Mouse (Mus musculus): Measurements from ENCODE around the gene Gm1043.

Gm1043 gene

GRCm38 (mm10) chr5:37085241-37085640 is at the start of gene Gm1043:
TSS of gene Gm1043 (plus strand) at chr5:37085370.
- no peak for ATAC-seq (ENCODE audit: insufficient number of reproducible peaks, low FRiP score, low TSS enrichment)

- ATAC-seq (ENCODE audit: insufficient number of reproducible peaks, low FRiP score, low TSS enrichment), result no peak
Measured at GRCm38 (mm10) chr5:37035896-37036295, 49.3 kb upstream of the Gm1043 start.

GRCm38 (mm10) chr5:37036884-37037283 is 48.3 kb upstream of the Gm1043 start:
- no peak for ATAC-seq (ENCODE audit: insufficient number of reproducible peaks, low FRiP score, low TSS enrichment)

- ATAC-seq (ENCODE audit: insufficient number of reproducible peaks, low FRiP score, low TSS enrichment), result no peak
Measured at GRCm38 (mm10) chr5:37039908-37040307, 45.3 kb upstream of the Gm1043 start.

- ATAC-seq (ENCODE audit: insufficient number of reproducible peaks, low FRiP score, low TSS enrichment), result no peak
Measured at GRCm38 (mm10) chr5:37040711-37041110, 44.5 kb upstream of the Gm1043 start.

GRCm38 (mm10) chr5:37041651-37042050 is 43.5 kb upstream of the Gm1043 start:
- ATAC-seq (ENCODE audit: insufficient number of reproducible peaks, low FRiP score, low TSS enrichment), result no peak

GRCm38 (mm10) chr5:37042934-37043333 is 42.2 kb upstream of the Gm1043 start:
- no peak for ATAC-seq (ENCODE audit: insufficient number of reproducible peaks, low FRiP score, low TSS enrichment)

GRCm38 (mm10) chr5:37044793-37045192 is 40.4 kb upstream of the Gm1043 start:
- no peak for ATAC-seq (ENCODE audit: insufficient number of reproducible peaks, low FRiP score, low TSS enrichment)

- no peak for ATAC-seq (ENCODE audit: insufficient number of reproducible peaks, low FRiP score, low TSS enrichment)
Measured at GRCm38 (mm10) chr5:37045582-37045981, 39.6 kb upstream of the Gm1043 start.

- no peak for ATAC-seq (ENCODE audit: insufficient number of reproducible peaks, low FRiP score, low TSS enrichment)
Measured at GRCm38 (mm10) chr5:37046791-37047190, 38.4 kb upstream of the Gm1043 start.

- ATAC-seq (ENCODE audit: insufficient number of reproducible peaks, low FRiP score, low TSS enrichment), result no peak
Measured at GRCm38 (mm10) chr5:37047206-37047915, 37.8 kb upstream of the Gm1043 start.

- no peak for ATAC-seq (ENCODE audit: insufficient number of reproducible peaks, low FRiP score, low TSS enrichment)
Measured at GRCm38 (mm10) chr5:37047992-37048391, 37.2 kb upstream of the Gm1043 start.

GRCm38 (mm10) chr5:37049111-37049510 is 36.1 kb upstream of the Gm1043 start:
- no peak for ATAC-seq (ENCODE audit: insufficient number of reproducible peaks, low FRiP score, low TSS enrichment)

- no peak for ATAC-seq (ENCODE audit: insufficient number of reproducible peaks, low FRiP score, low TSS enrichment)
Measured at GRCm38 (mm10) chr5:37050521-37051373, 34.4 kb upstream of the Gm1043 start.

- no peak for ATAC-seq (ENCODE audit: insufficient number of reproducible peaks, low FRiP score, low TSS enrichment)
Measured at GRCm38 (mm10) chr5:37051374-37052100, 33.6 kb upstream of the Gm1043 start.

GRCm38 (mm10) chr5:37052846-37053245 is 32.3 kb upstream of the Gm1043 start:
- no peak for ATAC-seq (ENCODE audit: insufficient number of reproducible peaks, low FRiP score, low TSS enrichment)

GRCm38 (mm10) chr5:37055789-37056188 is 29.4 kb upstream of the Gm1043 start:
- ATAC-seq (ENCODE audit: insufficient number of reproducible peaks, low FRiP score, low TSS enrichment), result no peak

GRCm38 (mm10) chr5:37056471-37056870 is 28.7 kb upstream of the Gm1043 start:
- no peak for ATAC-seq (ENCODE audit: insufficient number of reproducible peaks, low FRiP score, low TSS enrichment)

GRCm38 (mm10) chr5:37061612-37062011 is 23.6 kb upstream of the Gm1043 start:
- ATAC-seq (ENCODE audit: insufficient number of reproducible peaks, low FRiP score, low TSS enrichment), result no peak

- ATAC-seq (ENCODE audit: insufficient number of reproducible peaks, low FRiP score, low TSS enrichment), result no peak
Measured at GRCm38 (mm10) chr5:37064454-37065449, 20.4 kb upstream of the Gm1043 start.

Measured in cerebellum, adult (tissue).